Mouse (Mus musculus): Measurements from ENCODE around the gene Bdkrb2. TPM values are rescaled to one million over a fixed set of nuclear protein-coding genes. Genes with fewer than 3 reads are reported as not detected.

Gene Bdkrb2
- polyA plus RNA-seq, 1 experiment from 2014 or later = 2.4 TPM

GRCm38 (mm10) chr12:105598503-105598902 is 35.5 kb downstream of the Bdkrb2 start:
- no peak overlapping the region for H3K4me3 ChIP-seq (replicated peaks)
- no peaks in the 10 kb centered on the region for H3K27me3 ChIP-seq (replicated peaks)
- H3K36me3 ChIP-seq = no peaks in the 10 kb centered on the region
- H3K9ac ChIP-seq (replicated peaks) = no peak overlapping the region
- H3K4me2 ChIP-seq = no peak overlapping the region
- ATAC-seq (ENCODE audit: low FRiP score) = no peak
- H3K4me1 ChIP-seq = peaks cover 13% of the 10 kb centered on the region; the same call in 1 of the 2 replicates
- 84% methylated on average over 10 of the region's 10 CpGs for WGBS
- no peak overlapping the region for H3K27ac ChIP-seq (replicated peaks)
- no peaks in the 10 kb centered on the region for H3K9me3 ChIP-seq (replicated peaks)

- WGBS = 68% methylated on average over 5 of the region's 5 CpGs
- Histone ChIP-seq H3K27ac (replicated peaks) (no peak overlapping the region), H3K4me3 (replicated peaks) (no peak overlapping the region), H3K36me3 (no peaks in the 10 kb centered on the region), H3K4me1 (peaks cover 13% of the 10 kb centered on the region; the same call in 1 of the 2 replicates), H3K4me2 (no peak overlapping the region), H3K9me3 (replicated peaks) (no peaks in the 10 kb centered on the region), H3K27me3 (replicated peaks) (no peaks in the 10 kb centered on the region), H3K9ac (replicated peaks) (no peak overlapping the region)
- ATAC-seq (ENCODE audit: low FRiP score) = no peak
These were observed 36.1 kb downstream of the Bdkrb2 start for GRCm38 (mm10) chr12:105599098-105599497.

GRCm38 (mm10) chr12:105601586-105601985 is 38.6 kb downstream of the Bdkrb2 start:
- no peak for ATAC-seq (ENCODE audit: low FRiP score)
- Histone ChIP-seq H3K27me3 (replicated peaks) (no peaks in the 10 kb centered on the region), H3K4me2 (no peak overlapping the region), H3K4me1 (peaks cover 13% of the 10 kb centered on the region; the same call in 1 of the 2 replicates), H3K4me3 (replicated peaks) (no peak overlapping the region), H3K9ac (replicated peaks) (no peak overlapping the region), H3K36me3 (no peaks in the 10 kb centered on the region), H3K27ac (replicated peaks) (no peak overlapping the region), H3K9me3 (replicated peaks) (no peaks in the 10 kb centered on the region)
- WGBS = 54% methylated on average over 6 of the region's 6 CpGs

- H3K36me3 ChIP-seq = no peaks in the 10 kb centered on the region
- WGBS = 86% methylated on average over 11 of the region's 11 CpGs
- ATAC-seq (ENCODE audit: low FRiP score) = no peak
- no peaks in the 10 kb centered on the region for H3K9me3 ChIP-seq (replicated peaks)
- H3K4me2 ChIP-seq = no peak within 1 kb of the TSS
- H3K27me3 ChIP-seq (replicated peaks) = no peaks in the 10 kb centered on the region
- no peak within 1 kb of the TSS for H3K27ac ChIP-seq (replicated peaks)
- H3K9ac ChIP-seq (replicated peaks) = no peak within 1 kb of the TSS
- no peak within 1 kb of the TSS for H3K4me3 ChIP-seq (replicated peaks)
- H3K4me1 ChIP-seq = peaks cover 13% of the 10 kb centered on the region; the same call in 1 of the 2 replicates
These were observed 39.7 kb downstream of the Bdkrb2 start, which contains the start of gene Bdkrb1 for GRCm38 (mm10) chr12:105602581-105603210. Gene Bdkrb1 (plus strand): TSS chr12:105603085.

- H3K36me3 ChIP-seq = no peaks in the 10 kb centered on the region
These were observed 40.9 kb downstream of the Bdkrb2 start for GRCm38 (mm10) chr12:105603904-105604303.

GRCm38 (mm10) chr12:105605212-105605611 is 42.2 kb downstream of the Bdkrb2 start:
- Histone ChIP-seq H3K4me3 (replicated peaks) (no peak overlapping the region), H3K36me3 (no peaks in the 10 kb centered on the region), H3K4me2 (no peak overlapping the region), H3K27ac (replicated peaks) (no peak overlapping the region), H3K27me3 (replicated peaks) (no peaks in the 10 kb centered on the region), H3K4me1 (peaks cover 10% of the 10 kb centered on the region; the same call in 1 of the 2 replicates), H3K9ac (replicated peaks) (no peak overlapping the region), H3K9me3 (replicated peaks) (no peaks in the 10 kb centered on the region)
- no peak for ATAC-seq (ENCODE audit: low FRiP score)
- WGBS = 43% methylated on average over 8 of the region's 8 CpGs

More at GRCm38 (mm10) chr12:105603904-105604303, 40.9 kb downstream of the Bdkrb2 start:
- no peak overlapping the region for H3K4me2 ChIP-seq
- no peaks in the 10 kb centered on the region for H3K27me3 ChIP-seq (replicated peaks)
- no peak for ATAC-seq (ENCODE audit: low FRiP score)
- no peak overlapping the region for H3K9ac ChIP-seq (replicated peaks)
- peaks cover 13% of the 10 kb centered on the region; the same call in 1 of the 2 replicates for H3K4me1 ChIP-seq
- H3K9me3 ChIP-seq (replicated peaks) = no peaks in the 10 kb centered on the region
- H3K27ac ChIP-seq (replicated peaks) = no peak overlapping the region
- 86% methylated on average over 11 of the region's 11 CpGs for WGBS
- H3K4me3 ChIP-seq (replicated peaks) = no peak overlapping the region

- Histone ChIP-seq H3K9ac (replicated peaks) (no peak overlapping the region), H3K4me1 (peaks cover 2% of the 10 kb centered on the region; the same call in 1 of the 2 replicates), H3K4me2 (no peak overlapping the region), H3K9me3 (replicated peaks) (no peaks in the 10 kb centered on the region), H3K36me3 (no peaks in the 10 kb centered on the region), H3K27me3 (replicated peaks) (no peaks in the 10 kb centered on the region), H3K27ac (replicated peaks) (no peak overlapping the region), H3K4me3 (replicated peaks) (no peak overlapping the region)
- ATAC-seq (ENCODE audit: low FRiP score) = no peak
- 76% methylated on average over 4 of the region's 4 CpGs for WGBS
These were observed 43.9 kb downstream of the Bdkrb2 start for GRCm38 (mm10) chr12:105606881-105607280.

- peaks cover 6% of the 10 kb centered on the region; the same call in 1 of the 2 replicates for H3K4me1 ChIP-seq
- ATAC-seq (ENCODE audit: low FRiP score) = no peak
- no peak overlapping the region for H3K9ac ChIP-seq (replicated peaks)
- H3K4me2 ChIP-seq = no peak overlapping the region
- no peaks in the 10 kb centered on the region for H3K9me3 ChIP-seq (replicated peaks)
- WGBS = 94% methylated on average over 2 of the region's 2 CpGs
- H3K27me3 ChIP-seq (replicated peaks) = no peaks in the 10 kb centered on the region
- no peak overlapping the region for H3K4me3 ChIP-seq (replicated peaks)
- H3K27ac ChIP-seq (replicated peaks) = no peak overlapping the region
- peaks cover 11% of the 10 kb centered on the region; the same call in 1 of the 2 replicates for H3K36me3 ChIP-seq
These were observed 48.0 kb downstream of the Bdkrb2 start for GRCm38 (mm10) chr12:105611045-105611444.

GRCm38 (mm10) chr12:105611748-105612147 is 48.7 kb downstream of the Bdkrb2 start:
- peaks cover 6% of the 10 kb centered on the region; the same call in 1 of the 2 replicates for H3K4me1 ChIP-seq
- no peaks in the 10 kb centered on the region for H3K9me3 ChIP-seq (replicated peaks)
- H3K4me2 ChIP-seq = no peak overlapping the region
- no peaks in the 10 kb centered on the region for H3K27me3 ChIP-seq (replicated peaks)
- peak; percentile 63 for ATAC-seq (ENCODE audit: low FRiP score)
- H3K4me3 ChIP-seq (replicated peaks) = no peak overlapping the region
- 0 out of 2 replicates have a peak overlapping the region, but pooled peaks have one; percentile 11 for H3K27ac ChIP-seq (replicated peaks)
- 19% methylated on average over 7 of the region's 7 CpGs for WGBS
- no peak overlapping the region for H3K9ac ChIP-seq (replicated peaks)
- peaks cover 17% of the 10 kb centered on the region for H3K36me3 ChIP-seq

- H3K36me3 ChIP-seq = peaks cover 34% of the 10 kb centered on the region
These were observed 50.5 kb downstream of the Bdkrb2 start for GRCm38 (mm10) chr12:105613559-105613958.

GRCm38 (mm10) chr12:105622048-105622447 is 59.0 kb downstream of the Bdkrb2 start:
- H3K27ac ChIP-seq (replicated peaks) = no peak overlapping the region
- no peaks in the 10 kb centered on the region for H3K4me1 ChIP-seq
- 95% methylated on average over 7 of the region's 7 CpGs for WGBS
- H3K9ac ChIP-seq (replicated peaks) = no peak overlapping the region
- H3K36me3 ChIP-seq = peaks cover 71% of the 10 kb centered on the region
- no peaks in the 10 kb centered on the region for H3K27me3 ChIP-seq (replicated peaks)
- no peaks in the 10 kb centered on the region for H3K9me3 ChIP-seq (replicated peaks)
- no peak for ATAC-seq (ENCODE audit: low FRiP score)
- no peak overlapping the region for H3K4me2 ChIP-seq
- no peak overlapping the region for H3K4me3 ChIP-seq (replicated peaks)

More at GRCm38 (mm10) chr12:105613559-105613958, 50.5 kb downstream of the Bdkrb2 start:
- H3K9ac ChIP-seq (replicated peaks) = no peak overlapping the region
- ATAC-seq (ENCODE audit: low FRiP score) = no peak
- H3K4me3 ChIP-seq (replicated peaks) = no peak overlapping the region
- H3K27me3 ChIP-seq (replicated peaks) = no peaks in the 10 kb centered on the region
- H3K9me3 ChIP-seq (replicated peaks) = no peaks in the 10 kb centered on the region
- 91% methylated on average over 10 of the region's 10 CpGs for WGBS
- H3K4me2 ChIP-seq = no peak overlapping the region
- no peak overlapping the region for H3K27ac ChIP-seq (replicated peaks)
- H3K4me1 ChIP-seq = peaks cover 6% of the 10 kb centered on the region; the same call in 1 of the 2 replicates

- Histone ChIP-seq H3K4me3 (replicated peaks) (no peak overlapping the region), H3K4me2 (no peak overlapping the region), H3K36me3 (peaks cover 70% of the 10 kb centered on the region), H3K9ac (replicated peaks) (no peak overlapping the region), H3K27ac (replicated peaks) (no peak overlapping the region), H3K27me3 (replicated peaks) (no peaks in the 10 kb centered on the region), H3K4me1 (no peaks in the 10 kb centered on the region), H3K9me3 (replicated peaks) (no peaks in the 10 kb centered on the region)
- ATAC-seq (ENCODE audit: low FRiP score) = no peak
- WGBS = 59% methylated on average over 12 of the region's 12 CpGs
These were observed 60.0 kb downstream of the Bdkrb2 start for GRCm38 (mm10) chr12:105622981-105623539.
